Mouse (Mus musculus) right cerebral cortex, postnatal 25 days (tissue): ENCODE results near the gene Zbtb38.
"Not testable (repeated sequence)": the region's sequence is repeated elsewhere in the genome, so short reads cannot be mapped to it uniquely, and the experiment has no call there.

ENCODE experiments used
- DNase-seq: peaks from one replicate; pipeline ENCODE4 v3.0.0; 2022

The Zbtb38 gene

DNA sequence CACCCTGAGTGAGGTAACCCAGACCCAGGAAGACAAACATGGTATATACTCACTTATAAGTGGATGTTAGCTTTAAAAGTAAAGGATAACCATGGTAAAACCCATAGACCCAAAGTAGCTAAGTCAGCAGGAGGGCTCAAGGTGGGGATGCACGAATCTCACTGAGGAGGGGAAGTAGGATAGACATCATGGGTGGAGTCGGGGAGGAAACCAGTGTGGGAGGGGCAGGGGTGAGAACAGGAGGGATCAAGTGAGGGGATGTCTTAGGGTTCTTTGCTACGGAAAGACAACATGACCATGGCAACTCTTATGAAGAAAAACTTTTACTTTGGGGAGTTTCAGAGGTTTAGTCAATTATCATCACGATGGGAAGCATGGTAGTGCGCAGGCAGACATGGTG lies 74.0 kb downstream of the Zbtb38 start:
- no peak for DNase-seq

DNA sequence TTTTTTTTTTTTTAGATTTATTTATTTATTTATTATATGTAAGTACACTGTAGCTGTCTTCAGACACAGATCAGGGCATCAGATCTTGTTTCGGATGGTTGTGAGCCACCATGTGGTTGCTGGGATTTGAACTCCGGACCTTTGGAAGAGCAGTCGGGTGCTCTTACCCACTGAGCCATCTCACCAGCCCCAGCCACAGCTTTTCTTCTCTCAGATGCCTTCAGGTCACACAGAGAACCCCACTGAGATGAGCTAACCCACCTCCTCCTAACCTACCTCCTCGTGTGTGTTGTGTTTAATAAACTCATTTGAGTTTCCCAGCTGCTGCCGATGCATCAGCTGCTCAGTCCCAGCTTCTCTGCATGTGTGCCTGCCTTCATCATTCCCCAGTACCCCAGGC lies 74.9 kb downstream of the Zbtb38 start:
- not testable (repeated sequence) for DNase-seq

DNA sequence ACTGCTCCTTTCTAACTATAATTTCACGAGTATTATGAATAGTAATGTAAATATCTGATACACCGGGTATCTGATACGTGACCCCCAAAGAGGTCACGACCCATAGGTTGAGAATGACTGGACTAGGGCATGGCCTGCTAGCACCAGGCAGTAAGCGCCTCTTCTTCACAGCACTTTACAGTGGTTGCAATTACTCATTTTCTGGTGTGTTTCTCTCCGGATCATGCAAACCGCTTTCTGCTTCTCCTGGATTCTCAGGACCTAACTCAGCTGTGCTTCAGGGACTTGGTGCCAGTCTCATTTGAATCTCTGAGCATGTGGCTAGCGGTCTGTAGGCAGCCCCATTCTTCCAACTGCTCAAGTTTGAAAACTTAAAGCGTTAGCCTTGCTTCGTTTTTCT lies 76.0 kb downstream of the Zbtb38 start:
- no peak for DNase-seq

GRCm38 (mm10) chr9:96675763-96676640 lies 76.6 kb downstream of the Zbtb38 start:
- peak; percentile 0 for DNase-seq

GRCm38 (mm10) chr9:96675071-96675762 lies 77.4 kb downstream of the Zbtb38 start:
- DNase-seq = no peak

GRCm38 (mm10) chr9:96674301-96674700 lies 78.3 kb downstream of the Zbtb38 start:
- DNase-seq = peak; percentile 2

GRCm38 (mm10) chr9:96672466-96672865 lies 80.2 kb downstream of the Zbtb38 start:
- DNase-seq = peak; percentile 2

- peak; percentile 4 for DNase-seq
Observed at GRCm38 (mm10) chr9:96671249-96671648, 81.4 kb downstream of the Zbtb38 start.

DNA sequence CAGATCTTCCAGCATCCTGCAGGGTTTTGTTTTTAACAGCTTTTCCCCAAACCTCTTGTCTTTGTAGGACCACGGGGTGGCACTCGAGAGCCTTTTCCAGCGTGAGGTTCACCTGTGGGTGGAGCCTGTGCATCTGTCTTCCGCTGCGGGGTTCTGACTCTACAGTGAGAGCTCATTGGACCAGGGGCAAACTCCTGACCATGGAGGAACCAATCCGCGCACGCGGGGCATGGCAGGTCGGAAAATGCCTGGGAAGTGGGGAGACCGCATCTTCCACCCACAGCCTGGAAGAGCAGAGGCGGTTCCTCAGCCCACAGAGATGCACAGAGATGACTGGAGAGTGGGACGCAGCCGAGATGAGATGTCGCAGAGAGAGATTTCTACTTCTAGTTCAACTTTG lies 82.8 kb downstream of the Zbtb38 start:
- peak; percentile 95 for DNase-seq

DNA sequence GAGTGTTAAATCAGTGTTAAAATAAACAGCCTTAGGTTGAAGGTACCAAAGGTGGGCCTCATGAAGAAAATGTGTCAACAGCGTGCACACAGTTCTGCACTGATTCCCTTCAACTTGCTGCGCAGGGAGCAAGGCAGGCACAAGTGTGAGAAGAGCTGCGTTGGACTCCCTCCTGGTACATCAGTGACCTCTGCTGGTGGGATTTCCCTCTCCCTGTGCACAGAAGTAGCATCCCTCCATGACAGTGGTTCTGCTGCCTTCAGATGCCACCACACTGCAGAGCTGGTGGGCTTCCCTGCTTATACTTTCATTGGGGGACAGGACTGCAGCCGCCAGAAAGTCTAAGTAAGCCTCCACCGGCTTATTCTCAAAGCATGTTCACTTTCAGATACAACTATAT lies 84.0 kb downstream of the Zbtb38 start:
- DNase-seq = peak; percentile 67

DNA sequence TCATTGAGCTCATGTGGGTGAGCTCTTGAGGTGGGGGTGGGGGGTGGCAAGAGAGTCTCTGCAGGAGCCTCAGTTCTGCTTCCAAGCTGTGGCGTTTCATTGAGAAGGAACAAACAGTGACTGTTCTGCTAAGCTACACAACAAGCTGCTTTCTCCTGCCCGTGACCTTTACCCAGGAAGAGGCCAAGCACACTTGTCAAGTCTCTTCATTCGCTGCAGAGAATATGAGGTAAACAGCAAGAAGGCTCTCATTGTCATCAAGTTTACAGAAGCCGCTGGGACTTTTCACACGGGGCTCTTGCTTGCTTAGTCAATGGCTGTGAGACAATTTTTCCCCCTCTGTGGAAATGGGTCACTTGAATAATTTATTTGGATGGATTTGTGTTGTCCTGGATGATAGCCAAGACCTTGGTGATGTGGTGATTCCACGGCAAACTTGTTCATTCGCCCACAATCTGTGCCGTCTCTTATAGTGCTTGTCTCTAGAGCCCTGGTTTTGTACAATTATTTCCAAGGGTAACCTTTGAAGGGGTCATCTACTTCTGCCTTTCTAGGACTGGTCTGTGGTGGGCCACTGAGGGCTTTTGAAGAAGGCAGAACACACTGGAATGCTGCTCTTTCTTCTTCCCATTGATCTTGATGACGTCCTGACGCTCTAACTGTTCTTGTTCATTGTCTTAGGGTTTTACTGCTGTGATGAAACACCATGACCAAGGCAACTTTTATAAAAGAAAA lies 92.0 kb downstream of the Zbtb38 start:
- no peak for DNase-seq

DNA sequence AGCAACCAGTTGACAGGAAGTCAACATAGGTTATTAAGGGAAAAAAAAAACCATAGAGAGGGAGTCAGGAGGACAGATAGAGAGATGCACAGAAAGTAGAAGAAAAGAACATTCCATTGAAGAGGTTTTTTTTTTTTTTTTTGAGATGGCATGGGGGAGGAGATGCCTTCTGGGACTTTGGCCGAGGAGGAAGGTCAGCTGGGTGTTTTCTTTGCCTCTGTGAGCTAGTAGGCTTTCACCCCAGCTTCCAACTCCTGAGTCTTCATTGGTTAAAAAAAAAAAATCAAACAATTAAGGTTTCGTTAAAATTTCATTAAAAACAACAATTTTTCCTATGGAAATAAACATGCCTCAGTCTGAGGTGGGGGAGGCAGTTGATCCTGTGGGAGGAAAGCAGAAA lies 92.8 kb downstream of the Zbtb38 start:
- DNase-seq = no peak

- DNase-seq = no peak
Observed at GRCm38 (mm10) chr9:96653538-96653937, 99.1 kb downstream of the Zbtb38 start.

- DNase-seq = no peak
Observed at GRCm38 (mm10) chr9:96652763-96653162, 99.9 kb downstream of the Zbtb38 start.

- no peak for DNase-seq
Observed at GRCm38 (mm10) chr9:96650807-96651206, 101.8 kb downstream of the Zbtb38 start.

DNA sequence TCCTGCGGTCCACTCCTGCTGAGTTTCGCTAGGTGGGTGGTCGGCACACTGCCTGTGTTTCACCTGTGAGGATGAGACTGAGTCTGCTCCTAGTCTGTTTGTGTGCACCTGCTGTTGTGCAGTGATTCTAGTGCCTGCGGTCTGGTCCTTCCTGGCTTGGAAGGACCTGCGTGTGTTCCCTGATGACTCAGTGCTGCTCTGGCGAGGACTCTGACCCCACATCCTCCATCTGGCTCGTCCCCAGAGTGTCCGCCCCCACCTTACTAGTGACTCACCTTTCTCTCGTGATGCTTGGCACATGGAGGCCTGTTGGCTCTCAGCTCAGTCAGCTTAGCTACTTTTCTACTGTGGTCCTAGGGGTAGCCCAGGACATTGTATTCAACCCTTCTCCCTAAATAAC lies 102.7 kb downstream of the Zbtb38 start:
- DNase-seq = peak; percentile 38

GRCm38 (mm10) chr9:96649362-96649761 lies 103.3 kb downstream of the Zbtb38 start:
- DNase-seq = peak; percentile 32

- no peak for DNase-seq
Observed at GRCm38 (mm10) chr9:96646668-96647295, 105.8 kb downstream of the Zbtb38 start.

- no peak for DNase-seq
Observed at GRCm38 (mm10) chr9:96644840-96645239, 107.8 kb downstream of the Zbtb38 start.

GRCm38 (mm10) chr9:96644002-96644401 lies 108.6 kb downstream of the Zbtb38 start:
- not testable (repeated sequence) for DNase-seq

GRCm38 (mm10) chr9:96639451-96639850 lies 113.2 kb downstream of the Zbtb38 start:
- no peak for DNase-seq

- no peak for DNase-seq
Observed at GRCm38 (mm10) chr9:96638508-96638907, 114.1 kb downstream of the Zbtb38 start.

DNA sequence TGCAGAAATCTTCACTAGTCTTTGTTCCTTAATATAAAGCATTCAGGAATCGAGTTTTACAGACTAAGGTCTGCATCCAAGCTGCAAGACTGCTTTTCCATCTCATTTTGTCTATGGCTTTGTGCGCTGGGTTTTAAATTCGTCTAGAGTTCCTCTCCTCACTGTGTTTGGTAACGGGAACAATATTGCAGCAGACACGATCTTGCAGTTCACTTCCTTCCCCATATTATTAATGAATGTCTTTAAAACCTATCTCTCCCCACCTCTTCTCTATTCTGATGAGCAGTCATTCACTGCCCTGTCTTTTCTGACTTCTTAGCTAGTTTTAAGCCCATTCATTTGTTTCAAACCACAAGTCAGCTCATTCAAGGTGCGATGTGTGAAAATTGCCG lies 115.5 kb downstream of the Zbtb38 start:
- no peak for DNase-seq
